Mouse (Mus musculus): ENCODE results near the gene Fras1. TPM values are rescaled to one million over a fixed set of nuclear protein-coding genes. Genes with fewer than 3 reads are reported as not detected.

Gene Fras1
- polyA plus RNA-seq, 1 experiment from 2014 or later: 17.0 TPM

GRCm38 (mm10) chr5:96545994-96546393 lies 172.2 kb downstream of the Fras1 start:
- no peak overlapping the region for H3K27ac ChIP-seq
- H3K9ac ChIP-seq: no peak overlapping the region
- H3K9me3 ChIP-seq: no peaks in the 10 kb centered on the region
- no peak overlapping the region for H3K4me2 ChIP-seq (replicated peaks)
- no peak for ATAC-seq
- H3K27me3 ChIP-seq (replicated peaks): no peaks in the 10 kb centered on the region
- H3K4me1 ChIP-seq (replicated peaks): no peaks in the 10 kb centered on the region
- no peak overlapping the region for H3K4me3 ChIP-seq (replicated peaks)
- no peaks in the 10 kb centered on the region for H3K36me3 ChIP-seq
- WGBS: 89% methylated on average over 5 of the region's 5 CpGs

- 88% methylated on average over 12 of the region's 12 CpGs for WGBS
- Histone ChIP-seq H3K27ac (no peak overlapping the region), H3K4me1 (replicated peaks) (no peaks in the 10 kb centered on the region), H3K36me3 (no peaks in the 10 kb centered on the region), H3K27me3 (replicated peaks) (no peaks in the 10 kb centered on the region), H3K9me3 (no peaks in the 10 kb centered on the region), H3K4me3 (replicated peaks) (no peak overlapping the region), H3K9ac (no peak overlapping the region), H3K4me2 (replicated peaks) (no peak overlapping the region)
- no peak for ATAC-seq
Measured at GRCm38 (mm10) chr5:96554940-96555679, 181.4 kb downstream of the Fras1 start.

- ATAC-seq: no peak
- H3K9me3 ChIP-seq: no peaks in the 10 kb centered on the region
- no peak overlapping the region for H3K27ac ChIP-seq
- H3K36me3 ChIP-seq: no peaks in the 10 kb centered on the region
- H3K4me2 ChIP-seq (replicated peaks): no peak overlapping the region
- H3K4me1 ChIP-seq (replicated peaks): no peaks in the 10 kb centered on the region
- H3K9ac ChIP-seq: no peak overlapping the region
- H3K4me3 ChIP-seq (replicated peaks): no peak overlapping the region
- H3K27me3 ChIP-seq (replicated peaks): no peaks in the 10 kb centered on the region
- 56% methylated on average over 8 of the region's 8 CpGs for WGBS
Measured at GRCm38 (mm10) chr5:96558049-96558804, 184.5 kb downstream of the Fras1 start.

- H3K4me1 ChIP-seq (replicated peaks): 0 out of 2 replicates have a peak, but pooled peaks cover 2% of the 10 kb centered on the region
- no peak overlapping the region for H3K4me3 ChIP-seq (replicated peaks)
- H3K9ac ChIP-seq: no peak overlapping the region
- H3K27me3 ChIP-seq (replicated peaks): no peaks in the 10 kb centered on the region
- H3K36me3 ChIP-seq: no peaks in the 10 kb centered on the region
- no peak overlapping the region for H3K27ac ChIP-seq
- WGBS: 58% methylated on average over 4 of the region's 4 CpGs
- no peak overlapping the region for H3K4me2 ChIP-seq (replicated peaks)
- H3K9me3 ChIP-seq: no peaks in the 10 kb centered on the region
- ATAC-seq: no peak
Measured at GRCm38 (mm10) chr5:96574586-96574985, 200.8 kb downstream of the Fras1 start.

- no peak overlapping the region for H3K9ac ChIP-seq
- H3K4me1 ChIP-seq (replicated peaks): 0 out of 2 replicates have a peak, but pooled peaks cover 2% of the 10 kb centered on the region
- no peak overlapping the region for H3K4me3 ChIP-seq (replicated peaks)
- no peak overlapping the region for H3K4me2 ChIP-seq (replicated peaks)
- no peaks in the 10 kb centered on the region for H3K27me3 ChIP-seq (replicated peaks)
- no peak for ATAC-seq
- H3K9me3 ChIP-seq: no peaks in the 10 kb centered on the region
- WGBS: 75% methylated on average over 3 of the region's 3 CpGs
- H3K27ac ChIP-seq: no peak overlapping the region
- H3K36me3 ChIP-seq: no peaks in the 10 kb centered on the region
Measured at GRCm38 (mm10) chr5:96578705-96579104, 204.9 kb downstream of the Fras1 start.

GRCm38 (mm10) chr5:96579938-96580337 lies 206.2 kb downstream of the Fras1 start:
- Histone ChIP-seq H3K9ac (no peak overlapping the region), H3K36me3 (no peaks in the 10 kb centered on the region), H3K4me2 (replicated peaks) (no peak overlapping the region), H3K4me1 (replicated peaks) (0 out of 2 replicates have a peak, but pooled peaks cover 2% of the 10 kb centered on the region), H3K27me3 (replicated peaks) (no peaks in the 10 kb centered on the region), H3K4me3 (replicated peaks) (no peak overlapping the region), H3K9me3 (no peaks in the 10 kb centered on the region), H3K27ac (no peak overlapping the region)
- 78% methylated on average over 5 of the region's 5 CpGs for WGBS
- ATAC-seq: no peak

GRCm38 (mm10) chr5:96584730-96585129 lies 211.0 kb downstream of the Fras1 start:
- no peaks in the 10 kb centered on the region for H3K36me3 ChIP-seq
- no peaks in the 10 kb centered on the region for H3K4me1 ChIP-seq (replicated peaks)
- ATAC-seq: no peak
- WGBS: 88% methylated on average over 5 of the region's 5 CpGs
- no peaks in the 10 kb centered on the region for H3K27me3 ChIP-seq (replicated peaks)
- no peak overlapping the region for H3K9ac ChIP-seq
- H3K27ac ChIP-seq: no peak overlapping the region
- no peak overlapping the region for H3K4me2 ChIP-seq (replicated peaks)
- H3K4me3 ChIP-seq (replicated peaks): no peak overlapping the region
- H3K9me3 ChIP-seq: no peaks in the 10 kb centered on the region

- no peaks in the 10 kb centered on the region for H3K4me1 ChIP-seq (replicated peaks)
- H3K4me2 ChIP-seq (replicated peaks): no peak overlapping the region
- H3K36me3 ChIP-seq: no peaks in the 10 kb centered on the region
- no peak overlapping the region for H3K27ac ChIP-seq
- H3K27me3 ChIP-seq (replicated peaks): no peaks in the 10 kb centered on the region
- H3K4me3 ChIP-seq (replicated peaks): no peak overlapping the region
- ATAC-seq: no peak
- no peaks in the 10 kb centered on the region for H3K9me3 ChIP-seq
- WGBS: 91% methylated on average over 6 of the region's 6 CpGs
- no peak overlapping the region for H3K9ac ChIP-seq
Measured at GRCm38 (mm10) chr5:96590621-96591020, 216.9 kb downstream of the Fras1 start.

- no peak for ATAC-seq
Measured at GRCm38 (mm10) chr5:96595793-96596192, 222.0 kb downstream of the Fras1 start.

GRCm38 (mm10) chr5:96603974-96604769 lies 230.4 kb downstream of the Fras1 start:
- Histone ChIP-seq H3K4me2 (replicated peaks) (no peak overlapping the region), H3K27me3 (replicated peaks) (no peaks in the 10 kb centered on the region), H3K27ac (no peak overlapping the region), H3K4me3 (replicated peaks) (no peak overlapping the region), H3K4me1 (replicated peaks) (no peaks in the 10 kb centered on the region), H3K9ac (no peak overlapping the region), H3K9me3 (no peaks in the 10 kb centered on the region), H3K36me3 (no peaks in the 10 kb centered on the region)
- no peak for ATAC-seq
- 86% methylated on average over 7 of the region's 7 CpGs for WGBS

More at GRCm38 (mm10) chr5:96595793-96596192, 222.0 kb downstream of the Fras1 start:
- no peak overlapping the region for H3K4me2 ChIP-seq (replicated peaks)
- no peak overlapping the region for H3K4me3 ChIP-seq (replicated peaks)
- no peaks in the 10 kb centered on the region for H3K27me3 ChIP-seq (replicated peaks)
- no peaks in the 10 kb centered on the region for H3K4me1 ChIP-seq (replicated peaks)
- no peaks in the 10 kb centered on the region for H3K36me3 ChIP-seq
- WGBS: 90% methylated on average over 5 of the region's 5 CpGs
- no peaks in the 10 kb centered on the region for H3K9me3 ChIP-seq
- H3K27ac ChIP-seq: no peak overlapping the region
- H3K9ac ChIP-seq: no peak overlapping the region

GRCm38 (mm10) chr5:96608036-96608435 lies 234.3 kb downstream of the Fras1 start:
- no peak for ATAC-seq
- no peaks in the 10 kb centered on the region for H3K4me1 ChIP-seq (replicated peaks)
- no peaks in the 10 kb centered on the region for H3K9me3 ChIP-seq
- no peaks in the 10 kb centered on the region for H3K27me3 ChIP-seq (replicated peaks)
- no peak overlapping the region for H3K9ac ChIP-seq
- H3K4me2 ChIP-seq (replicated peaks): no peak overlapping the region
- no peak overlapping the region for H3K4me3 ChIP-seq (replicated peaks)
- H3K27ac ChIP-seq: no peak overlapping the region
- WGBS: 55% methylated on average over 5 of the region's 5 CpGs
- H3K36me3 ChIP-seq: no peaks in the 10 kb centered on the region

- Histone ChIP-seq H3K27me3 (replicated peaks) (no peaks in the 10 kb centered on the region), H3K27ac (no peak overlapping the region), H3K9ac (no peak overlapping the region), H3K36me3 (no peaks in the 10 kb centered on the region), H3K4me3 (replicated peaks) (no peak overlapping the region), H3K4me2 (replicated peaks) (no peak overlapping the region), H3K9me3 (no peaks in the 10 kb centered on the region), H3K4me1 (replicated peaks) (no peaks in the 10 kb centered on the region)
- WGBS: 45% methylated on average over 3 of the region's 3 CpGs
- ATAC-seq: no peak
Measured at GRCm38 (mm10) chr5:96608581-96609280, 235.0 kb downstream of the Fras1 start.

All from intestine, embryonic 15.5 days (tissue).